Mouse (Mus musculus): ENCODE data around the gene Usp12. TPM values are rescaled to one million over a fixed set of nuclear protein-coding genes. Genes with fewer than 3 reads are reported as not detected.

The Usp12 gene
- 10.4 and 10.5 TPM in 2 replicates for polyA plus RNA-seq (2015; fragmentation: Nextera tagmentation; extraction: Ambion mirVana)

- H3K27me3 ChIP-seq (ENCODE audit: control insufficient read depth, insufficient read depth, low read length) = no peaks in the 10 kb centered on the region
- WGBS = under 1% methylated on average over 25 of the region's 51 CpGs
- peak within 1 kb of the TSS; percentile 94 for H3K4me3 ChIP-seq (ENCODE audit: low read depth, low read length)
- no peak for TF ChIP-seq CTCF (IDR thresholded peaks at IDR 0.05; ENCODE audit: low read depth)
- TF ChIP-seq EP300 (optimal IDR thresholded peaks at IDR 0.05) = no peak
- H3K9ac ChIP-seq (ENCODE audit: low read length) = peak within 1 kb of the TSS; percentile 94
- no peaks in the 10 kb centered on the region for H3K36me3 ChIP-seq (ENCODE audit: control insufficient read depth, insufficient read depth, low read length)
- peak; percentile 99 for ATAC-seq (ENCODE audit: low FRiP score, low TSS enrichment)
- peak; percentile 99 for DNase-seq (ENCODE audit: low spot score)
- peak within 1 kb of the TSS; percentile 93 for H3K4me2 ChIP-seq (replicated peaks; ENCODE audit: low read depth)
- no peaks in the 10 kb centered on the region for H3K9me3 ChIP-seq (ENCODE audit: control insufficient read depth, low read length)
- peaks cover 7% of the 10 kb centered on the region; the same call in 1 of the 2 replicates for H3K4me1 ChIP-seq (replicated peaks; ENCODE audit: control insufficient read depth, insufficient read depth)
- H3K27ac ChIP-seq (replicated peaks) = peak within 1 kb of the TSS; percentile 91
Measured at GRCm38 (mm10) chr5:146794853-146795252, at the start of gene Usp12. TSS of gene Usp12 (minus strand) at chr5:146795006.

- Histone ChIP-seq H3K4me1 (replicated peaks; ENCODE audit: control insufficient read depth, insufficient read depth) (0 out of 2 replicates have a peak, but pooled peaks cover 4% of the 10 kb centered on the region), H3K9ac (ENCODE audit: low read length) (peak overlapping the region; percentile 74), H3K9me3 (ENCODE audit: control insufficient read depth, low read length) (no peaks in the 10 kb centered on the region), H3K27me3 (ENCODE audit: control insufficient read depth, insufficient read depth, low read length) (no peaks in the 10 kb centered on the region), H3K4me3 (ENCODE audit: low read depth, low read length) (peak overlapping the region; percentile 57), H3K36me3 (ENCODE audit: control insufficient read depth, insufficient read depth, low read length) (no peaks in the 10 kb centered on the region), H3K4me2 (replicated peaks; ENCODE audit: low read depth) (peak overlapping the region; percentile 96), H3K27ac (replicated peaks) (peak overlapping the region; percentile 30; the same call in 1 of the 2 replicates)
- TF ChIP-seq EP300 (optimal IDR thresholded peaks at IDR 0.05) (no peak), CTCF (IDR thresholded peaks at IDR 0.05; ENCODE audit: low read depth) (peak; percentile 49)
- ATAC-seq (ENCODE audit: low FRiP score, low TSS enrichment) (peak; percentile 20; the same call in 1 of the 2 replicates), DNase-seq (ENCODE audit: low spot score) (no peak)
- WGBS = 21% methylated on average over 6 of the region's 6 CpGs
Measured at GRCm38 (mm10) chr5:146844301-146844941, 49.6 kb upstream of the Usp12 start.

GRCm38 (mm10) chr5:146841996-146842395 lies 47.2 kb upstream of the Usp12 start:
- 0 out of 2 replicates have a peak, but pooled peaks cover 4% of the 10 kb centered on the region for H3K4me1 ChIP-seq (replicated peaks; ENCODE audit: control insufficient read depth, insufficient read depth)
- TF ChIP-seq EP300 (optimal IDR thresholded peaks at IDR 0.05) = no peak
- TF ChIP-seq CTCF (IDR thresholded peaks at IDR 0.05; ENCODE audit: low read depth) = no peak
- H3K27me3 ChIP-seq (ENCODE audit: control insufficient read depth, insufficient read depth, low read length) = no peaks in the 10 kb centered on the region
- H3K9ac ChIP-seq (ENCODE audit: low read length) = no peak overlapping the region
- peaks cover under 1% of the 10 kb centered on the region; the same call in 1 of the 2 replicates for H3K36me3 ChIP-seq (ENCODE audit: control insufficient read depth, insufficient read depth, low read length)
- 70% methylated on average over 4 of the region's 4 CpGs for WGBS
- DNase-seq (ENCODE audit: low spot score) (no peak), ATAC-seq (ENCODE audit: low FRiP score, low TSS enrichment) (no peak)
- no peak overlapping the region for H3K4me2 ChIP-seq (replicated peaks; ENCODE audit: low read depth)
- H3K9me3 ChIP-seq (ENCODE audit: control insufficient read depth, low read length) = no peaks in the 10 kb centered on the region
- no peak overlapping the region for H3K4me3 ChIP-seq (ENCODE audit: low read depth, low read length)
- no peak overlapping the region for H3K27ac ChIP-seq (replicated peaks)

- no peak for TF ChIP-seq CTCF (IDR thresholded peaks at IDR 0.05; ENCODE audit: low read depth)
- TF ChIP-seq EP300 (optimal IDR thresholded peaks at IDR 0.05) = no peak
- WGBS = 76% methylated on average over 5 of the region's 5 CpGs
- Histone ChIP-seq H3K9me3 (ENCODE audit: control insufficient read depth, low read length) (no peaks in the 10 kb centered on the region), H3K9ac (ENCODE audit: low read length) (no peak overlapping the region), H3K27me3 (ENCODE audit: control insufficient read depth, insufficient read depth, low read length) (no peaks in the 10 kb centered on the region), H3K4me3 (ENCODE audit: low read depth, low read length) (no peak overlapping the region), H3K4me1 (replicated peaks; ENCODE audit: control insufficient read depth, insufficient read depth) (0 out of 2 replicates have a peak, but pooled peaks cover 4% of the 10 kb centered on the region), H3K4me2 (replicated peaks; ENCODE audit: low read depth) (no peak overlapping the region), H3K27ac (replicated peaks) (no peak overlapping the region), H3K36me3 (ENCODE audit: control insufficient read depth, insufficient read depth, low read length) (peaks cover 7% of the 10 kb centered on the region)
- no peak for DNase-seq (ENCODE audit: low spot score)
- no peak for ATAC-seq (ENCODE audit: low FRiP score, low TSS enrichment)
Measured at GRCm38 (mm10) chr5:146841301-146841700, 46.5 kb upstream of the Usp12 start.

GRCm38 (mm10) chr5:146840422-146840821 lies 45.6 kb upstream of the Usp12 start:
- H3K4me2 ChIP-seq (replicated peaks; ENCODE audit: low read depth) = no peak overlapping the region

GRCm38 (mm10) chr5:146839760-146840159 lies 45.0 kb upstream of the Usp12 start:
- Histone ChIP-seq H3K4me3 (ENCODE audit: low read depth, low read length) (no peak overlapping the region), H3K9me3 (ENCODE audit: control insufficient read depth, low read length) (no peaks in the 10 kb centered on the region), H3K27me3 (ENCODE audit: control insufficient read depth, insufficient read depth, low read length) (no peaks in the 10 kb centered on the region), H3K4me2 (replicated peaks; ENCODE audit: low read depth) (no peak overlapping the region), H3K9ac (ENCODE audit: low read length) (no peak overlapping the region), H3K4me1 (replicated peaks; ENCODE audit: control insufficient read depth, insufficient read depth) (no peaks in the 10 kb centered on the region), H3K36me3 (ENCODE audit: control insufficient read depth, insufficient read depth, low read length) (peaks cover 17% of the 10 kb centered on the region), H3K27ac (replicated peaks) (no peak overlapping the region)
- DNase-seq (ENCODE audit: low spot score) (no peak), ATAC-seq (ENCODE audit: low FRiP score, low TSS enrichment) (no peak)
- WGBS = 51% methylated on average over 5 of the region's 5 CpGs
- TF ChIP-seq EP300 (optimal IDR thresholded peaks at IDR 0.05) (no peak), CTCF (IDR thresholded peaks at IDR 0.05; ENCODE audit: low read depth) (no peak)

More at GRCm38 (mm10) chr5:146840422-146840821, 45.6 kb upstream of the Usp12 start:
- no peak for ATAC-seq (ENCODE audit: low FRiP score, low TSS enrichment)
- TF ChIP-seq EP300 (optimal IDR thresholded peaks at IDR 0.05) = no peak
- TF ChIP-seq CTCF (IDR thresholded peaks at IDR 0.05; ENCODE audit: low read depth) = no peak
- no peak for DNase-seq (ENCODE audit: low spot score)
- H3K9me3 ChIP-seq (ENCODE audit: control insufficient read depth, low read length) = no peaks in the 10 kb centered on the region
- no peak overlapping the region for H3K27ac ChIP-seq (replicated peaks)
- 71% methylated on average over 4 of the region's 4 CpGs for WGBS
- no peak overlapping the region for H3K9ac ChIP-seq (ENCODE audit: low read length)
- H3K36me3 ChIP-seq (ENCODE audit: control insufficient read depth, insufficient read depth, low read length) = peaks cover 12% of the 10 kb centered on the region
- H3K4me3 ChIP-seq (ENCODE audit: low read depth, low read length) = no peak overlapping the region
- H3K4me1 ChIP-seq (replicated peaks; ENCODE audit: control insufficient read depth, insufficient read depth) = no peaks in the 10 kb centered on the region
- H3K27me3 ChIP-seq (ENCODE audit: control insufficient read depth, insufficient read depth, low read length) = no peaks in the 10 kb centered on the region

All from stomach, postnatal 0 days (tissue).